Mouse (Mus musculus) limb, embryonic 12.5 days (tissue): ENCODE measurements at regions not wholly inside any gene's neighbourhood (a gene's known extent, or its start where the extent isn't known, plus 50 kb on each side); places are given as distances from the start of the nearest gene placed in this dataset.
"Not testable (repeated sequence)": the region's sequence is repeated elsewhere in the genome, so short reads cannot be mapped to it uniquely, and the experiment has no call there.

Experiments
- ATAC-seq: fragments of 200-750 bp; cut with Nextera tagmentation; 2 replicates; pipeline ENCODE4 v1.8.0; 2017; ENCODE audit warnings: low read depth, moderate TSS enrichment; ENCODE audit not compliant: insufficient number of reproducible peaks, insufficient read depth, low FRiP score, low TSS enrichment
- H3K27ac ChIP-seq: fragments of 300-500 bp; sonication (generic); 2 replicates; pipeline ENCODE4 v1.5.1; 2016; ENCODE audit warnings: mild to moderate bottlenecking, moderate library complexity
- H3K27me3 ChIP-seq: fragments of 300-500 bp; sonication (generic); 2 replicates; pipeline ENCODE4 v1.6.1; 2016; ENCODE audit warnings: mild to moderate bottlenecking, moderate library complexity
- H3K36me3 ChIP-seq: fragments of 300-500 bp; sonication (generic); 2 replicates; pipeline ENCODE4 v1.6.1; 2016; ENCODE audit warnings: mild to moderate bottlenecking, moderate library complexity
- H3K4me1 ChIP-seq: fragments of 300-500 bp; sonication (generic); replicated peaks from 2 replicates; pipeline ENCODE4 v1.6.1; 2016
- H3K4me2 ChIP-seq: fragments of 300-500 bp; sonication (generic); 2 replicates; pipeline ENCODE4 v1.6.1; 2016; ENCODE audit warnings: mild to moderate bottlenecking, moderate library complexity
- H3K4me3 ChIP-seq: fragments of 300-500 bp; sonication (generic); replicated peaks from 2 replicates; pipeline ENCODE4 v1.5.1; 2016; ENCODE audit warnings: mild to moderate bottlenecking
- H3K9ac ChIP-seq: fragments of 300-500 bp; sonication (generic); replicated peaks from 2 replicates; pipeline ENCODE4 v1.6.1; 2016; ENCODE audit warnings: mild to moderate bottlenecking, moderate library complexity
- H3K9me3 ChIP-seq: fragments of 300-500 bp; sonication (generic); 2 replicates; pipeline ENCODE4 v1.6.1; 2016; ENCODE audit warnings: mild to moderate bottlenecking, moderate library complexity
- WGBS: fragments of 180-500 bp; shearing (Covaris S2); methylation state at CpG from one replicate; pipeline ENCODE4 v1.1.7; 2016; 5-methylcytosine and 5-hydroxymethylcytosine counted together

DNA sequence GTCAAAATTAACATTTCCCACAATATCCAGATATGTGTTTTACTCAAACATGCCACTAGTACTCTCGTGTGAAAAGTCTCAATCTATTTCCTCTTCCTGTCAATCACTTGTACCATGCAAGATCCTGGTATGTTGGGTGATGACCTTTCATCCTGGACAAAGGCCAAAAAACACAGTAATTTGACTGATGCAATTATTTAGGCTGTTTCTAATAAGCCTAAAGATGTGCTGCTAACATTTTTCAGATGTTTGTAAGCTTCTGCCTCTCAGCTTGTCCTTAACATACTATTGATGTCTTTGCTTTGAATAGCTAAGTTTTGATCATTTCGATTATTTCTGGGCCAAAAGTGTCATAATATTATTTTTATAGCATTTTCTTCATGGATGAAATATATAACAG, 418.4 kb upstream of the Arrdc4 start:
- H3K4me3 ChIP-seq, result no peak overlapping the region
- H3K36me3 ChIP-seq, result no peaks in the 10 kb centered on the region
- H3K27me3 ChIP-seq, result no peaks in the 10 kb centered on the region
- H3K4me1 ChIP-seq, result no peaks in the 10 kb centered on the region
- H3K9ac ChIP-seq, result no peak overlapping the region
- H3K27ac ChIP-seq, result no peak overlapping the region
- no peak overlapping the region for H3K4me2 ChIP-seq
- no peak for ATAC-seq
- H3K9me3 ChIP-seq, result no peaks in the 10 kb centered on the region
- WGBS, result 46% methylated on average over 2 of the region's 2 CpGs

DNA sequence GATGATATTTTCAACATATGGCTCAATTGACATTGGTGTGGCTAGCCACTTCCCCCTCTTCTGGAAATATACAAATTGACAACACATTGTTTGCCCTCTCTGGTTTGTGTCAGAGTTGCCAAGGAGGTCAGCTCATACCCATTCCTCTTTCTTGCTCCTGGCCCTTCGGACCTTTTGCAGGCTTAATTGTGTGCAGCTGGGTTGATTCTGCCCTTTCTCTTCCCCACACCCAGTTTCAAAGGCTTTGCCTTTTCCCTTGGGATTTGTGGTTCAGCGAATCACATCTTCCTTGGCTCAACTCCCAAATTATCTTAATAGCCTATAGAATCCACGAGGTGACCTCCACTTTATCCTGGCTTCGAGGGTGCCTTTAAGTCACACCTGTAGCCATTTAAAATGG, 412.9 kb upstream of the Arrdc4 start:
- WGBS, result 25% methylated on average over 4 of the region's 4 CpGs

DNA sequence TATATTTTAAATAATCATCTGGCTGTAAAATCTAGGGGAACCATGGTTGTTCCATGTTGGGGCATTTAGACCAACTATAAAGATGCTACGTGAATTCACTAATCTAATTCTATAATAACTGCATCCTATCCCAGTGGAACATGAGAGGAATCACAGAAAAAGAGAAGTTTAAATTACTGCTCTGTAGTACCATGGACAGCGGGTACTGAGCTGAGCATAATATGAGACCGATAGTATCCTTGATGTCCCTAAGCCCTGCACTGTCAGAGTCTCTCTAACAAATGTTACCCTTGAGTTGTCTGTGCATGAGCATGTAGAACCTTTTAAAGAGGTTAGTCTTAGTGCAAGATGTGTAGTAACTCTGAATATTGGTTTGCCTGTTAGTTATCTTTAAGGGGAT, 393.3 kb upstream of the Arrdc4 start:
- no peak for ATAC-seq

More for the DNA sequence above, 412.9 kb upstream of the Arrdc4 start:
- H3K27ac ChIP-seq, result no peak overlapping the region
- no peaks in the 10 kb centered on the region for H3K27me3 ChIP-seq
- H3K4me1 ChIP-seq, result no peaks in the 10 kb centered on the region
- H3K4me2 ChIP-seq, result no peak overlapping the region
- no peak for ATAC-seq
- H3K9me3 ChIP-seq, result no peaks in the 10 kb centered on the region
- H3K9ac ChIP-seq, result no peak overlapping the region
- no peak overlapping the region for H3K4me3 ChIP-seq
- H3K36me3 ChIP-seq, result no peaks in the 10 kb centered on the region

DNA sequence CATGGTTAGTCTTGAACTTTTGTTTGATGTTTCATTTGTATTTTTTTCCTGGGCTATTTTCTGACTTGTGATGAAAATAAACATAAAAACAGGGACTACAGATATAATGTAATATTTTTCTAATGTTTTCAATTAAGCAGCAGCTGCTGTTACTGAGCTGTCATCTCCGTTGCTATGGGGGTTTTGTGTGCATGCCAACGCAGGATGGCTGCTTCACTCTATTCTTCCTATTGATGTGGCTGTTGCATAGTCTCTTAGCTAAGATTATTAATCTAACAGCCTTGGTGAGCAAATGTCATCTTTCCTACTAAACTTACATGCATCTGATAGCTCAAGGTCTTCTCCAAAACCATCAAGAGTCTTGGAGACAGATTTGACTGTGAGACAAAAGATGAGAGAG, 384.4 kb upstream of the Arrdc4 start:
- ATAC-seq, result no peak
- Histone ChIP-seq H3K4me2 (no peak overlapping the region), H3K4me3 (no peak overlapping the region), H3K36me3 (no peaks in the 10 kb centered on the region), H3K4me1 (no peaks in the 10 kb centered on the region), H3K9ac (no peak overlapping the region), H3K9me3 (no peaks in the 10 kb centered on the region), H3K27ac (no peak overlapping the region), H3K27me3 (no peaks in the 10 kb centered on the region)
- WGBS, result 94% methylated on average over 2 of the region's 2 CpGs

More for the DNA sequence above, 393.3 kb upstream of the Arrdc4 start:
- H3K4me3 ChIP-seq, result no peak overlapping the region
- no peak overlapping the region for H3K27ac ChIP-seq
- no peaks in the 10 kb centered on the region for H3K27me3 ChIP-seq
- no peaks in the 10 kb centered on the region for H3K9me3 ChIP-seq
- H3K36me3 ChIP-seq, result no peaks in the 10 kb centered on the region
- WGBS, result 81% methylated on average over 3 of the region's 3 CpGs
- H3K4me1 ChIP-seq, result no peaks in the 10 kb centered on the region
- no peak overlapping the region for H3K9ac ChIP-seq
- H3K4me2 ChIP-seq, result no peak overlapping the region

DNA sequence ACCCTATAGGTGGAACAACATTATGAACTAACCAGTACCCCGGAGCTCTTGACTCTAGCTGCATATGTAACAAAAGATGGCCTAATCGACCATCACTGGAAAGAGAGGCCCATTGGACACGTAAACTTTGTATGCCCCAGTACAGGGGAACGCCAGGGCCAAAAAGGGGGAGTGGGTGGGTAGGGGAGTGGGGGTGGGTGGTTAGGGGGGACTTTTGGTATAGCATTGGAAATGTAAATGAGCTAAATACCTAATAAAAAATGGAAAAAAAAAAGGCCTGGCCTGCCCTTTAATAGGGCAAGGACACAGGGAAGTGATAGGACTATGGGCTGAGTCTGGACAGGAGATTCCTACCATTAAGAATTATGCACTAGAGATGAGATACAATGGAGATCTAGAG, 352.7 kb upstream of the Arrdc4 start:
- H3K4me3 ChIP-seq, H3K9ac ChIP-seq, H3K27ac ChIP-seq, H3K9me3 ChIP-seq, H3K36me3 ChIP-seq, ATAC-seq, H3K27me3 ChIP-seq, H3K4me2 ChIP-seq: not testable (repeated sequence)
- 92% methylated on average over 2 of the region's 4 CpGs for WGBS
- H3K4me1 ChIP-seq, result peaks cover 14% of the 10 kb centered on the region

DNA sequence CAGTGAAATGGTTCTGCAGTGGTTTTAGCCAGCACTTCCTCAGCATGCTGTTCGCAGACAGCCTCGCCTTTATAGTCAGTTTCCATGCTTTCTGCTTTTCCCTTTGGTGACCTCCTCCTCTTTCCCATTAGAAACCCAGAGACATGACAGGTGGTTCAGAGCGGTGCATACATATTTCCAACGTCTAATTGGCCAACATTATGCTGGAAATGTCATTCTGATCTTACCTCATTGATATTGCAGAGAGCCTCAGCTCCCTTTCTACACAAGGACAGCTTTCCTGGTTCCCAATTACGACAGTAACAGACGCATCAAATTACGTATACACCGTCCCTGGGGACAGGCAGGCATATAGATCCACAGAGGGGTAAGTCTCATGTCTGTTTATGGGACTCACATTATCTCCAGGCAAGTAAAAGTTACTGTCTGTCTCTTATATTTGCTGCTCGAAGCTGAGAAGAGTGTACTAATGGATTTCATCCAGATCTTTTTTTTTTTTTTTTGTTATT, 348.6 kb upstream of the Arrdc4 start:
- ATAC-seq, result no peak
- Histone ChIP-seq H3K27ac (no peak overlapping the region), H3K36me3 (no peaks in the 10 kb centered on the region), H3K9ac (no peak overlapping the region), H3K4me2 (no peak overlapping the region), H3K4me1 (peaks cover 14% of the 10 kb centered on the region), H3K27me3 (peaks cover 2% of the 10 kb centered on the region; the same call in 1 of the 2 replicates), H3K9me3 (no peaks in the 10 kb centered on the region), H3K4me3 (no peak overlapping the region)
- 34% methylated on average over 9 of the region's 9 CpGs for WGBS

DNA sequence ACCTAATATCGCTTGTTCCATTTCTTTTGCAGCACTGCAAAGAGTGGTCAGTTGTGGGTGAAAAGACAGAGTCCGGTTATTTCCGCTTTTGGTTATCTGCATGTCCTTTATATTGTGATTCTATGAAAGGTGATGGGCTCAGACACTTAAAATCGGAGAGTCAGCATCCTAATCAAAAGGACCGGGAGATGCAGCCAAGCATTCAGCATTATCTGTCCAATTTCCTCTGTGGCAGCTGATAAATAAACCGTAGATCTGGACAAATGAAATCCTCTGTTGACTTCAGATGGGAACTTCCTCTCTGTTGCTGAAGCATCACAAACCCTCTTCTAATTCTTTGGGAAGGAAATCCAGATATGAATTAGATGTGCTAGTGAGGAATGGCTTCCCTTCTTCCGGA, 325.7 kb upstream of the Arrdc4 start:
- Histone ChIP-seq H3K27me3 (no peaks in the 10 kb centered on the region), H3K4me1 (no peaks in the 10 kb centered on the region), H3K27ac (no peak overlapping the region), H3K4me2 (no peak overlapping the region), H3K9ac (no peak overlapping the region), H3K36me3 (no peaks in the 10 kb centered on the region), H3K9me3 (no peaks in the 10 kb centered on the region), H3K4me3 (no peak overlapping the region)
- 91% methylated on average over 7 of the region's 7 CpGs for WGBS
- ATAC-seq, result no peak

DNA sequence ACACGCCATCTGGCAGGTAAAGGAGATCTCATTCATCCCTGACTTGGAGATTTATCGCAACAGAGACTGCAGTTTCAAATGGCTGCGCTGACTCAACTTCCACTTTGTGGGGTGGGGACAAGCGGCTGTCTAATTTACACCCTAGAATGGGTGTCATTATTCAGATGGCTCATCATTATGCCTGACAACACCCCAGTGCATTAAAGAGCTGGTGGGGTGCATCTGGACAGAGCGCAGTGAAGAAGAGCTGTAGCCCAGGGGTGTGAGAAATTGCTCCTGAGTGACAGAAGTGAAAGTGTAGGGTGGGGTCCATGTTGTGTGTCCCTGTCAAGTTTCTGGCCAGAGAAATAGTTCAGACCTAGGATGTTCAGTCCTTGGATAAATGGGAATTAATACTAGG, 314.0 kb upstream of the Arrdc4 start:
- Histone ChIP-seq H3K4me1 (peaks cover 7% of the 10 kb centered on the region; the same call in 1 of the 2 replicates), H3K36me3 (no peaks in the 10 kb centered on the region), H3K4me3 (no peak overlapping the region), H3K27ac (no peak overlapping the region), H3K9me3 (no peaks in the 10 kb centered on the region), H3K9ac (no peak overlapping the region), H3K27me3 (no peaks in the 10 kb centered on the region), H3K4me2 (no peak overlapping the region)
- 73% methylated on average over 5 of the region's 5 CpGs for WGBS
- ATAC-seq, result no peak

DNA sequence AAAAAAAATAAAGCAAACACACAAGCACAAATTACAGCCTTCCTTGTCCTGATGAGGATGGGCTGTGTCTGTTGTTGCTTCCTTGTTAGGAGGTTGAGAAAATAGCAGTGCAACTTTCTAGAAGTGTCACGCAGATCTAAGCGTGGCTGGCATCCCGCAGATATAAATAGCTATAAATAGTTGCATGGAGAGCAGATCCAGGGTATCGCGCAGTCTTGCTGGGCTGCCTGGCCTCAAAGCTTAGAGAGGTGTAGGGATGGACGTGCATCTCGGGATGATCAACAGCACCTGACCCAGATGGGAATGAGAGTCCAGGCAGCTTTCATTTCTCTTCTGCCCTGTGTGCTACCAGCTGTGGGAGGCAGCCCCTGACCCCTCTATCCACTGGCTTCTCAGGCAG, 313.5 kb upstream of the Arrdc4 start:
- Histone ChIP-seq H3K4me1 (peaks cover 7% of the 10 kb centered on the region; the same call in 1 of the 2 replicates), H3K27me3 (no peaks in the 10 kb centered on the region), H3K27ac (no peak overlapping the region), H3K4me2 (no peak overlapping the region), H3K4me3 (no peak overlapping the region), H3K9me3 (no peaks in the 10 kb centered on the region), H3K36me3 (no peaks in the 10 kb centered on the region), H3K9ac (no peak overlapping the region)
- ATAC-seq, result no peak
- 85% methylated on average over 7 of the region's 7 CpGs for WGBS

DNA sequence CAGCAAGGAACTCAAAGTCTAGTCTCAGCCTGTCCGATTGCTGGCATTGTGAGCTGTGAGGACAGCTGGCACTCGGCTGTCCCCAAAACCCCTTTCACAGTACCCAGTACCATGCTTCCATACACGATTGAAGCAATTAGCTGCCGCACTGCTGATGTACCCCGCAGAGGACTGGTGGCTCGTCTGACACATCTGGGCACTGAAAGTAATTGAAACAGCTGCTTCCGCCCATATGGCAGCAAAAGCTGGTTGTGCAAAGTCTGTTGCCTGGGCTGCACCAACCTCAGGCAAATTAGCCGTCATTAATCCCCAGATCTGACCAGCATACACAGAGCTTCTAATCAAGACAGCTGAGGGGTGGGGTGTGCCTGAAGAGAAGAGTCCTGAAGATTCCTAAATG, 313.1 kb upstream of the Arrdc4 start:
- Histone ChIP-seq H3K4me1 (peaks cover 7% of the 10 kb centered on the region; the same call in 1 of the 2 replicates), H3K4me2 (no peak overlapping the region), H3K9ac (no peak overlapping the region), H3K27me3 (no peaks in the 10 kb centered on the region), H3K4me3 (no peak overlapping the region), H3K36me3 (no peaks in the 10 kb centered on the region), H3K9me3 (no peaks in the 10 kb centered on the region), H3K27ac (no peak overlapping the region)
- no peak for ATAC-seq
- WGBS, result 30% methylated on average over 8 of the region's 8 CpGs

DNA sequence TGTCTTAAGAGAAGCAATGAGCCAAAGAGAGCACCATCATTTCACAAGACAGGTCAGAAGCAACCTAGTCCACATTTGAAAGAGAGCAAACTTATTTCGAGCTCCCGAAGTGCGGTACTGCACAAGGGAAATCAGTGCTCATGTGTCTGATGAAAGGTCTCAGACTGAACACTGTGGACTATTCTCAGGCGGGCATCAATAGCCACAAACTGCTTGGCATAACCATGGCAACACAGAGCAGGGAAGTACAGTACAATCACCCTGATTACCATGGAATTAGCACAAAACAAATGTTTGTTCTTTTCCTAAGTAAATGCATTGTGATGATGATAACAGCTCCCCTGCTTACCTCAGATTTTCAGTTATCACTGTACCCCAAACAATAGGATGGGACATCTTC, 312.2 kb upstream of the Arrdc4 start:
- ATAC-seq, result no peak
- Histone ChIP-seq H3K9me3 (no peaks in the 10 kb centered on the region), H3K27ac (no peak overlapping the region), H3K4me1 (peaks cover 7% of the 10 kb centered on the region; the same call in 1 of the 2 replicates), H3K36me3 (no peaks in the 10 kb centered on the region), H3K4me2 (no peak overlapping the region), H3K4me3 (no peak overlapping the region), H3K9ac (no peak overlapping the region), H3K27me3 (no peaks in the 10 kb centered on the region)
- 87% methylated on average over 4 of the region's 4 CpGs for WGBS

DNA sequence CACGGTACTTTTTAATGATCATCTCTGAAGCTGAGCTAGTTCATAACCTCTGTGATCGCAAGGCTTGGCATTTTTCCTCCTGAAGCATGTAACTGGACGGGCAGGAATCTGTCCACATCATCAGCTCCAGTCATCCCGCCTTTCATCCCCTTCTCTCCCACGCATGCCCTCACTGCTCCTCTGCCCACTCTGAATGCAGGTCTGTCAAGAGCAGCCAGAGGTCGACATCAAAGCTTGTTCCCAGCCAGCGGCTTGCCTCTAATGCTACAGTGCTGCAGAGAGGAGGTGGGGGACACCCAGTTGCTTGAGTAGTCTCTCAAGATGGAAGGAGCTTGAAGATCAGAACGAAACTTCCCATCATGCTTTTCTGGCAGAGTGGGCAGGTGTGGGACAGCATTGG, 267.5 kb upstream of the Arrdc4 start:
- no peaks in the 10 kb centered on the region for H3K4me1 ChIP-seq
- 0 out of 2 replicates have a peak overlapping the region, but pooled peaks have one; percentile 12 for H3K9ac ChIP-seq
- H3K27ac ChIP-seq, result no peak overlapping the region
- H3K36me3 ChIP-seq, result no peaks in the 10 kb centered on the region
- H3K4me3 ChIP-seq, result no peak overlapping the region
- 54% methylated on average over 8 of the region's 8 CpGs for WGBS
- H3K9me3 ChIP-seq, result no peaks in the 10 kb centered on the region
- no peaks in the 10 kb centered on the region for H3K27me3 ChIP-seq
- no peak overlapping the region for H3K4me2 ChIP-seq
- ATAC-seq, result no peak
